Mouse (Mus musculus) neural tube, embryonic 11.5 days (tissue): ENCODE results near the gene Stk32c. TPM values are rescaled to one million over a fixed set of nuclear protein-coding genes. Genes with fewer than 3 reads are reported as not detected.

ENCODE experiments used
- ATAC-seq: fragments of 200-750 bp; cut with Nextera tagmentation; 2 replicates; pipeline ENCODE4 v1.8.0; 2017; ENCODE audit warnings: moderate number of reproducible peaks, mild to moderate bottlenecking, moderate TSS enrichment, moderate library complexity; ENCODE audit not compliant: insufficient read depth, low FRiP score, low TSS enrichment
- DNase-seq: peaks from one replicate; pipeline ENCODE4 v3.0.0-alpha.2; 2015; ENCODE audit warnings: low spot score
- H3K27ac ChIP-seq: fragments of 300-500 bp; sonication (generic); 2 replicates; pipeline ENCODE4 v1.5.1; 2014; ENCODE audit warnings: low read depth, mild to moderate bottlenecking, low read length
- H3K27me3 ChIP-seq: fragments of 300-500 bp; sonication (generic); 2 replicates; pipeline ENCODE4 v1.6.1; 2014; ENCODE audit warnings: mild to moderate bottlenecking, low read length, mixed read lengths; ENCODE audit not compliant: control insufficient read depth, insufficient read depth
- H3K36me3 ChIP-seq: fragments of 300-500 bp; sonication (generic); 2 replicates; pipeline ENCODE4 v1.6.1; 2014; ENCODE audit warnings: mild to moderate bottlenecking, low read length, moderate library complexity, mixed read lengths; ENCODE audit not compliant: control insufficient read depth, insufficient read depth
- H3K4me1 ChIP-seq: fragments of 300-500 bp; sonication (generic); 2 replicates; pipeline ENCODE4 v1.6.1; 2014; ENCODE audit warnings: low read length, mixed read lengths; ENCODE audit not compliant: control insufficient read depth, insufficient read depth
- H3K4me2 ChIP-seq: fragments of 300-500 bp; sonication (generic); 2 replicates; pipeline ENCODE4 v1.6.1; 2014; ENCODE audit warnings: low read depth, mild to moderate bottlenecking, moderate library complexity
- H3K4me3 ChIP-seq: fragments of 300-500 bp; sonication (generic); 2 replicates; pipeline ENCODE4 v1.5.1; 2014; ENCODE audit warnings: low read depth, low read length
- H3K9ac ChIP-seq: fragments of 300-500 bp; sonication (generic); 2 replicates; pipeline ENCODE4 v1.6.1; 2014; ENCODE audit warnings: mild to moderate bottlenecking, low read length
- H3K9me3 ChIP-seq: fragments of 300-500 bp; sonication (generic); 2 replicates; pipeline ENCODE4 v1.6.1; 2016; ENCODE audit warnings: low read length; ENCODE audit not compliant: control insufficient read depth
- WGBS: fragments of 180-500 bp; shearing (Covaris S2); extraction: QIAGEN DNeasy Blood & Tissue Kit; methylation state at CpG from one replicate; pipeline ENCODE4 v1.1.7; 2014; 5-methylcytosine and 5-hydroxymethylcytosine counted together
- polyA plus RNA-seq: library from polyadenylated mRNA; unstranded; fragments of >200 nt; fragmentation: Nextera tagmentation; extraction: Ambion mirVana; gene quantifications from 2 replicates; pipeline ENCODE4 v1.2.1, GENCODE M21; 2014

The Stk32c gene
- polyA plus RNA-seq, 1 experiment from 2014 or later, result 0.46 TPM

DNA sequence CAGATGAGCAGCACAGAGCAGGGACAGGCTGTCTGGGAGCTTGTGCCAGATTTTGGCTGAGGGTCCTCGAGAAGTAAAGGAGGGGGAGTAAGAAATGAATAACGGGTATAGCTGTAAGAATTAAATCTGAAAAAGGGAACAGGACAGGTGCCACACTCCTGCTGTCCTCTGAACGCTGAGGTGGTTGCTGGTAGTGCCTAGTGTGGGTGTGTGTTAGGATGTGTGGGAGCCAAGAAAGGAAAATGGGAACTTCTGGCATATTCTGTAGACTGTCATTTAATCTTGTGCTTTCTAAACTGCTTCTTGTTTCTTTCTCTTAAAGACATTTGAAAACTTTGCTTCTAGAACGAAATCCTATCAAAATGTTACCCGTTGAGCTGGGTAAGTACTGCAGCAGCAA is 8.0 kb upstream of the Stk32c start:
- Histone ChIP-seq H3K9ac (no peak overlapping the region), H3K4me1 (no peaks in the 10 kb centered on the region), H3K27me3 (no peaks in the 10 kb centered on the region), H3K36me3 (no peaks in the 10 kb centered on the region), H3K4me2 (no peak overlapping the region), H3K4me3 (no peak overlapping the region), H3K27ac (no peak overlapping the region), H3K9me3 (no peaks in the 10 kb centered on the region)
- ATAC-seq, result no peak
- DNase-seq, result no peak
- WGBS, result 85% methylated on average over 5 of the region's 5 CpGs

DNA sequence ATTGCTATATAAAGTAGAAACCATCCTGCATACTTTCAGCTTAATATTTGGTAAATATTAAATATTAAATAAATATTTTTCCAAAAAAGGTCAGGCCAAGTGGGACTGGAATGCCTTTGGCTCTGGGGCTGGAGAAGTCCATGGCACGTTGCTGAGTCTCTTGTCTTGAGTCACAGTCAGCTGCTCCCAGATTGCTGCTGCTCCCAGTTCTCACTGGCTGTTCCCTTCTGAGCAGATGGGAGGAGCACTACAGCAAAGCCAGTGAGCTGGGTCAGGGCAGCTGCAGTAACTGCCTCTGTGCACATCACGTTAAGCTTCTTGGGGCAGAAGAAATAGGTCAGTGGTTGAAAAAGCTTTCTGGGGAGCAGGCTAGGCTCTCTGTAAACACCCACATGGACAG is 7.2 kb upstream of the Stk32c start:
- Histone ChIP-seq H3K27ac (no peak overlapping the region), H3K4me2 (no peak overlapping the region), H3K4me1 (no peaks in the 10 kb centered on the region), H3K9ac (no peak overlapping the region), H3K9me3 (no peaks in the 10 kb centered on the region), H3K4me3 (no peak overlapping the region), H3K27me3 (no peaks in the 10 kb centered on the region), H3K36me3 (no peaks in the 10 kb centered on the region)
- DNase-seq (no peak), ATAC-seq (no peak)
- 52% methylated on average over 2 of the region's 2 CpGs for WGBS

DNA sequence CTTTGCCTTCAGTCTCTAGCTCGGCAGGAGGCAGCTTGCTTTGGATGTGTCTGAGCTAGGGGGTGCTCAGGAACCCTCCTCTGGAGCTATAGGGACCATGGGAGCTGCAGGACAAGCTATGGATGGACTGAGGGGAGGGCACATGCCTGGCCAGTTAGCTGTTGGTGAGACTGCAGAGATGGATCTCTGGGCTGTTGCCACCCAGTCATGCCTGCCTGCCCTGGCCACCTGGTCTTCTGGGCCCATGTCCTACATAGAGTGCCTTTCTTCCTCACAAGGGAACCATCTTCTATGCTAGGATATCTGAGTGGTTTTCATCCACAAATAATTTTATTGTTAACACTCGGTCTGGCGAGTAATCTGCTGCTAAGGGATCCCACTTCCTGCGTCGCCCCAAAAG is 6.4 kb upstream of the Stk32c start:
- DNase-seq, result no peak

DNA sequence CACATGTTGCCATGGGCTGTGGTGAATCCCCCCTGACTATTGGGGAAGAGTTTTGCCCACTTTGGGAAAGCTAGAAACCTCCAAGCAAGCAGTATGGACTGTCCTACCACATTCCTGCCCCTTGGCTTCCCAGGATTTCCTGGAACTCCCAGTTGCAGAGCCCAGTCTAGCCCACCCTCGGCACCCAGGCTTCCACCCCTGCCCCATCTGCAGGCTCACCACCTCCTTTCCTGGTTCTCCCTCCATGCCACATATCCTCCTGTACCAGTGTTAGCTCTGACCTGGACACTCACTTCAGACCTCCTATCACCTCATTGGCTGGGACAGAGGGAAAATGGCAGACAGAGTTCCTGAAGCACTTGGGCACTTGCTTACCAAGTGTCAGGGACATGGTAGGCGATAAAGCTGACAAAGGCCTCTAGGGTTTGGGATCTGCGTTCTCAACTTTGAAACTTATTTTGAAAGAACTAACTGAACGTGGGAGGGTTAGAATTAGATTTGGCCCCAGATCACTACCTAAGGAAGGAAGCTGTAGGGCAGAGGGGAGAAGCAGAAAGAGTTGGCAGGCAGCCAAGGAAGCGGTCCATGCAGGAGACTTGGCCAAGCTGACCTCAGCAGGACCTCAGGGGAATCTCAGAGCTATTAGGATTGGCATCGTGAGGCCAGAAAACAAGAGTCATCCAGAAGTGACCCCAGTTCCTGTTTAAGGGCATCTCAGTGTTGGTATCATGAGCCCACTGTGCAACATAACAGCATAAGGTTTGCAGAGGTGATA is 5.7 kb upstream of the Stk32c start:
- Histone ChIP-seq H3K9me3 (no peaks in the 10 kb centered on the region), H3K27me3 (no peaks in the 10 kb centered on the region), H3K9ac (no peak overlapping the region), H3K4me1 (no peaks in the 10 kb centered on the region), H3K4me3 (no peak overlapping the region), H3K4me2 (no peak overlapping the region), H3K36me3 (no peaks in the 10 kb centered on the region), H3K27ac (no peak overlapping the region)
- DNase-seq, result no peak
- ATAC-seq, result no peak
- WGBS, result 81% methylated on average over 6 of the region's 6 CpGs

More for the DNA sequence above, 6.4 kb upstream of the Stk32c start:
- Histone ChIP-seq H3K27me3 (no peaks in the 10 kb centered on the region), H3K27ac (no peak overlapping the region), H3K9me3 (no peaks in the 10 kb centered on the region), H3K36me3 (no peaks in the 10 kb centered on the region), H3K4me2 (no peak overlapping the region), H3K9ac (no peak overlapping the region), H3K4me1 (no peaks in the 10 kb centered on the region), H3K4me3 (no peak overlapping the region)
- no peak for ATAC-seq
- 85% methylated on average over 5 of the region's 5 CpGs for WGBS

DNA sequence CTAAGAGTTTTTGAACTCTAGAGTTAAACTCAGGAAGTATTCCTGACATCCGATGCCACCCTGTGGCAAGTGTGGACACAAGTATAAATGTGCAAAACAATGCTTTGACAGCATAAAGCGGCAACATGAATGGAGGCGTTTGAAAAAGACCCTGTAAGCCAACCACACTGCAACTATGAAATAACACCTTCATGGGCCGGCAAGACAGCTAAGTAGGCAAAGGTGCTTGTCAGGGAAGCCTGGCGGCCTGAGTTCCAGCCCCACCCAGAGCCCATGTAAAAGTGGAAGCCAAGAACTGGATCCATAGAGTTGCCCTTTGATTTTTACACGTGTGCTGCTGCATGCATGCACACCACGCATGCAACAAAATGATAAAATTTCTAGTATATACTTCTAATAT is 3.9 kb upstream of the Stk32c start:
- Histone ChIP-seq H3K27me3 (no peaks in the 10 kb centered on the region), H3K4me3 (no peak overlapping the region), H3K4me2 (no peak overlapping the region), H3K9ac (no peak overlapping the region), H3K9me3 (no peaks in the 10 kb centered on the region), H3K36me3 (no peaks in the 10 kb centered on the region), H3K4me1 (peaks cover 3% of the 10 kb centered on the region; the same call in 1 of the 2 replicates), H3K27ac (no peak overlapping the region)
- ATAC-seq (no peak), DNase-seq (no peak)
- WGBS, result 86% methylated on average over 7 of the region's 7 CpGs

DNA sequence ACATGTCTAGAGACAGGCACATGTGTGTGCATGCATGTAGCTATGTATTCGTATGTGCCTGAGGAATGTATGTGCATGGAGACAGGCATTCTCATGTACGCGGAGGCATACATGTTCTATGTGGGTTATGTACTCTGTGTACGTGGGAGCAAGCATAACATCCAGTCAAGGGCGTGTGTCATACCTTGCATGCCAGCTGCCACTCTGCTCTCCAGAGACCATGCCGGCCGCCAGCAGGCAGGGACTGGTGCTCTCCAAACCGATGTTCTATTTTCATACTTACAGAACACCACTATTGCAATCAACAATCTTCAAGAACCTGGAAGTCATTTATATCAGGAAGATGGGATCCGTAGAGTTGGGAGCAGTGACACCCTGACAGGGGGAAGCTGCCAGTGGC is 3.4 kb upstream of the Stk32c start:
- Histone ChIP-seq H3K4me2 (no peak overlapping the region), H3K4me1 (peaks cover 3% of the 10 kb centered on the region; the same call in 1 of the 2 replicates), H3K9ac (no peak overlapping the region), H3K27me3 (no peaks in the 10 kb centered on the region), H3K27ac (no peak overlapping the region), H3K9me3 (no peaks in the 10 kb centered on the region), H3K4me3 (no peak overlapping the region), H3K36me3 (no peaks in the 10 kb centered on the region)
- no peak for ATAC-seq
- 91% methylated on average over 9 of the region's 9 CpGs for WGBS
- no peak for DNase-seq

DNA sequence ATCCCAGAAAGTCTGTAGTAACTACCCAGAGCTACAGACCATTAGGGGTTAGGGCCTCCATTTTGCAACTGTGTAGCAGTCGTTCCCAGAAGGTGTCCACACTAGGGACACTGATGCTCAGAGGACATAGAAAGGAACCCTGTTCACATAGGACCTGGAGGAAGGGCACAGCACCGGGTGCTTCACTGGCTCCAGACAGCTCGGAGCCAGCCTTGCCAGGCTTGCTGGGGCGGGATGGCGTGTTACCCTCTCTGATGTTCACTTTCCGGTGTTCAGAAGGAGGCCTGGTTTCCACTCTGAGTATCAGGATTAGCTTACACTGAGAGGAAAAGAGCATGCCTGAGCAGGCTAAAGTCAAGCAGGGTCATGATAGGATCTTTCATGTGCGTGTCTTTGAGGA is 2.8 kb upstream of the Stk32c start:
- Histone ChIP-seq H3K9ac (no peak overlapping the region), H3K27ac (no peak overlapping the region), H3K27me3 (no peaks in the 10 kb centered on the region), H3K4me2 (no peak overlapping the region), H3K9me3 (no peaks in the 10 kb centered on the region), H3K4me1 (peaks cover 3% of the 10 kb centered on the region; the same call in 1 of the 2 replicates), H3K36me3 (no peaks in the 10 kb centered on the region), H3K4me3 (no peak overlapping the region)
- WGBS, result 89% methylated on average over 7 of the region's 7 CpGs
- no peak for ATAC-seq
- DNase-seq, result no peak

DNA sequence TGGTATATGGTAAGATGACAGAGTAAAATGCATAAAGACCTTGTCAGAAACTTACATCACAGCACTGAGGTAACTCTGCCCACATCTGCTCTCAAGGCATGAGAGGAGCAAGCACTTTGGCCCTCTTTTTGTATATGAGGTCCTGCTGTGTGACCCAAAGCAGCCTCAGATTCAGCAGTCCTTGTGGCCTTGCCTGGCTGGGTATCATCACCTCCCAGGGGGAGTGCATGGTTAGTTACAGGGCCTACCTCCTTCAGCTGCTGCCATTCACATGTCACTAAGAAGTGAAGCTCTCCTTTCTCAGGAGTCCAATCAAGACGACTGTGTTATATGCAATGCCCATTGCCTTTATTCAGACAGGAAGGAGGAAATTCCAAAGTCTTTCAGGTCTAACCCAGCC is 2.4 kb upstream of the Stk32c start:
- no peak for ATAC-seq
- Histone ChIP-seq H3K9me3 (no peaks in the 10 kb centered on the region), H3K27me3 (no peaks in the 10 kb centered on the region), H3K9ac (no peak overlapping the region), H3K4me2 (no peak overlapping the region), H3K4me3 (no peak overlapping the region), H3K27ac (no peak overlapping the region), H3K36me3 (no peaks in the 10 kb centered on the region), H3K4me1 (peaks cover 3% of the 10 kb centered on the region; the same call in 1 of the 2 replicates)
- no peak for DNase-seq
- 84% methylated on average over 1 of the region's 1 CpGs for WGBS

DNA sequence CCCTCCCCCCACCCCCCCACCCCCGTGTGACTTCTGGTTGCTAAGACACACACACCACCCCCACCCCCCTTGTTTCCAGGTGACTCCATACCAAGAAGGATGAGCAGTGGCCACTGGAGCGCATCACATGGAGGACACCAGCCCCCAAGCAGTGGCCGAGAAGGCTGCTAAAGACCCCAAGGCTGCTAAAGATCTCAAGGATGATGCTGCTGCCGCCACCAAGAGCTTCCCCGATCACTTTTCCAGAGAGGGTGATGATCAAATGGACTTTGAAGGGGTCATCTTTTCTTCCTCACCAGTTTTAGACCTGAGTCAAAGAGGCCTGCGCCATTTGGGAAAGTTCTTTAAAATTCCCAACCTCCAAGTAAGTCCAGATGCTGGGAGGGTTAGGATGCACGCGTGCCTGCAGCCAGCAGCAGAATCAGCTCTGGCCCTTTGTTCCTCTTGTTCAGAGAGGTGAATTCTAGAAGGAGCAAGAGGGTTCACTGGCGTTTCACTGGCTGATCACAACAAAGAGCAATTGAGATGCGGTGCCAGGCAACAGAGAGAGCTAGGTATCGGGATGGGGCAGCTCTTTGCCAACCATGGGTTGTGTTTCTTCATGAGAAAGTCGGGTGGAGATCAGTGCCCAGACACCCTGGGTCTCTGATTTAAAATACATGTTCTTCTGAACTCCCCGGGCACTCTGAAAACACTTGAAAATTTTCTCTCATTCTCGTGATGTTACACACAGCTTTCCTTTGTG is 1.7 kb upstream of the Stk32c start:
- H3K9ac ChIP-seq, result no peak overlapping the region
- H3K36me3 ChIP-seq, result no peaks in the 10 kb centered on the region
- 83% methylated on average over 13 of the region's 14 CpGs for WGBS
- no peak overlapping the region for H3K27ac ChIP-seq
- no peak overlapping the region for H3K4me3 ChIP-seq
- no peak for DNase-seq
- no peaks in the 10 kb centered on the region for H3K27me3 ChIP-seq
- no peaks in the 10 kb centered on the region for H3K9me3 ChIP-seq
- peaks cover 3% of the 10 kb centered on the region; the same call in 1 of the 2 replicates for H3K4me1 ChIP-seq
- no peak overlapping the region for H3K4me2 ChIP-seq
- no peak for ATAC-seq
